Mouse (Mus musculus): ENCODE measurements around the gene Saa4.

DNA sequence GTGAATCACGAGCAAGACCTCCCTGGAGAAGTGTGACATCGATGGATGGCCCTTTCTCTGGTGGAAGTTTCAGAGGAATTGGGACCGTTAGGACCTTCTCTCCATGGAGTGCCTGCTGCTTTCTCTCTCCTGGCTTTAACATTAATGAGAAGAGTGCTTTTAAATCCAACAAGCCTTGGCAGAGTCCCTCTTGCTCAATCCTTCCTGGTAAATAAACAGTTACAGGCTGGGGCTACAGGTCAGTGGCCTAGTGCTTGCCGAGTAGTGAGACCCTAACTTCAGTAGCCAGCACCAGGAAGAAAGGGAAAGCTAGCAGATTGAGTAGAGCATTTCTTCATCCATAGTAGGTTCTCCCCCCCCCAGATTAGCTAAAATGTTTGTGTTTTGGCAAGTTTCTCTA is at the start of gene Saa4:
- TF ChIP-seq POLR2A (IDR thresholded peaks at IDR 0.05; ENCODE audit: low read depth, low read length) (no peak), CTCF (IDR thresholded peaks at IDR 0.05; ENCODE audit: extremely low read depth, insufficient read depth, insufficient read length, insufficient replicate concordance) (no peak)

Measured in spleen, adult 2 months (tissue).